Mouse (Mus musculus) MEL (cell line): Measurements from ENCODE around the gene Cd5. TPM values are rescaled to one million over a fixed set of nuclear protein-coding genes. Genes with fewer than 3 reads are reported as not detected.
A peak's percentile ranks its signal among the peaks of the same experiment; 100 is the strongest.

Experiments
- DNase-seq: peaks from one replicate; pipeline ENCODE4 v3.0.0; 2011; ENCODE audit warnings: low read depth, low spot score
- H3K27ac ChIP-seq: 2 replicates; pipeline ENCODE4 v1.5.1; 2012; ENCODE audit warnings: low read depth, mild to moderate bottlenecking, control low read depth, low read length, moderate library complexity; ENCODE audit not compliant: control insufficient read depth
- H3K27me3 ChIP-seq, 2 experiments: fragments of 150-350 bp in 1 of 2; sonication (generic) in 1 of 2; 2 replicates each; pipeline ENCODE4 v1.6.1; 2012; ENCODE audit warnings: low read length in 2 of 2, mild to moderate bottlenecking in 2 of 2, improper control_type of control experiment in 1 of 2, moderate library complexity in 1 of 2; ENCODE audit not compliant: insufficient read depth in 2 of 2, control insufficient read depth in 1 of 2
- H3K36me3 ChIP-seq, 2 experiments: 2 replicates each; pipeline ENCODE4 v1.6.1; 2012 to 2014; ENCODE audit warnings: low read length in 2 of 2, improper control_type of control experiment in 1 of 2, inconsistent platforms in 1 of 2, mild to moderate bottlenecking in 1 of 2; ENCODE audit not compliant: insufficient read depth in 2 of 2, control insufficient read depth in 1 of 2
- H3K4me1 ChIP-seq, 2 experiments: fragments of 150-350 bp in 1 of 2; sonication (generic) in 1 of 2; 2 replicates each; pipeline ENCODE4 v1.6.1; 2012; ENCODE audit warnings: low read length in 2 of 2, improper control_type of control experiment in 1 of 2, mild to moderate bottlenecking in 1 of 2; ENCODE audit not compliant: insufficient read depth in 2 of 2, control insufficient read depth in 1 of 2
- H3K4me3 ChIP-seq, 2 experiments: fragments of 150-350 bp in 1 of 2; sonication (generic) in 1 of 2; 2 replicates each; pipeline ENCODE4 v1.5.1; 2012; ENCODE audit warnings: low read depth in 2 of 2, low read length in 2 of 2, mild to moderate bottlenecking in 2 of 2, moderate library complexity in 2 of 2, control low read depth in 1 of 2, improper control_type of control experiment in 1 of 2; ENCODE audit not compliant: control insufficient read depth in 1 of 2, insufficient read depth in 1 of 2
- H3K79me2 ChIP-seq: 2 replicates; pipeline ENCODE4 v1.6.1; 2012; ENCODE audit warnings: mild to moderate bottlenecking, low read length, moderate library complexity; ENCODE audit not compliant: control insufficient read depth, poor library complexity, insufficient read depth
- H3K9ac ChIP-seq: 2 replicates; pipeline ENCODE4 v1.6.1; 2012; ENCODE audit warnings: low read depth, mild to moderate bottlenecking, control low read depth, low read length, moderate library complexity; ENCODE audit not compliant: control insufficient read depth, poor library complexity, severe bottlenecking
- H3K9me3 ChIP-seq: fragments of 150-350 bp; sonication (generic); replicated peaks from 2 replicates; pipeline ENCODE4 v1.6.1; 2012; ENCODE audit warnings: mild to moderate bottlenecking, low read length, improper control_type of control experiment, moderate library complexity; ENCODE audit not compliant: insufficient read depth
- BHLHE40 ChIP-seq: IDR thresholded peaks from 2 replicates; pipeline ENCODE4 v1.6.1; 2012; ENCODE audit warnings: low read depth, mild to moderate bottlenecking, inconsistent platforms, low read length, improper control_type of control experiment, borderline replicate concordance
- CTCF ChIP-seq, 3 experiments: IDR thresholded peaks in 2 of 3; conservative IDR thresholded peaks in 1 of 3; 2 replicates each; pipeline ENCODE4 v1.5.1; 2011 to 2012; ENCODE audit warnings: low read length in 3 of 3, low read depth in 2 of 3, mild to moderate bottlenecking in 2 of 3, improper control_type of control experiment in 1 of 3, inconsistent platforms in 1 of 3, mixed read lengths in 1 of 3, moderate library complexity in 1 of 3; ENCODE audit not compliant: control insufficient read depth in 1 of 3, insufficient read depth in 1 of 3, poor library complexity in 1 of 3, severe bottlenecking in 1 of 3
- E2F4 ChIP-seq: IDR thresholded peaks from 2 replicates; pipeline ENCODE4 v1.6.1; 2011; ENCODE audit warnings: low read depth, low read length, improper control_type of control experiment, borderline replicate concordance
- EP300 ChIP-seq, 2 experiments: IDR thresholded peaks; 2 replicates each; pipeline ENCODE4 v1.6.1; 2011; ENCODE audit warnings: improper control_type of control experiment in 2 of 2, low read length in 2 of 2, low read depth in 1 of 2, mild to moderate bottlenecking in 1 of 2
- ETS1 ChIP-seq: IDR thresholded peaks from 2 replicates; pipeline ENCODE4 v1.6.1; 2012; ENCODE audit warnings: low read depth, mild to moderate bottlenecking, inconsistent platforms, low read length, improper control_type of control experiment, moderate library complexity
- JUND ChIP-seq: IDR thresholded peaks from 2 replicates; pipeline ENCODE4 v1.6.1; 2011; ENCODE audit warnings: low read depth, mild to moderate bottlenecking, improper control_type of control experiment, low read length
- KAT2A ChIP-seq: conservative IDR thresholded peaks from 2 replicates; pipeline ENCODE4 v1.6.1; 2012; ENCODE audit warnings: low read depth, low read length, improper control_type of control experiment, inconsistent platforms
- MAFK ChIP-seq: IDR thresholded peaks from 2 replicates; pipeline ENCODE4 v1.6.1; 2011; ENCODE audit warnings: low read depth, mild to moderate bottlenecking, low read length, improper control_type of control experiment, borderline replicate concordance
- MEF2A ChIP-seq: IDR thresholded peaks from 2 replicates; pipeline ENCODE4 v1.6.1; 2014; ENCODE audit warnings: low read depth, mild to moderate bottlenecking, inconsistent platforms, low read length, improper control_type of control experiment; ENCODE audit not compliant: poor library complexity, insufficient replicate concordance, severe bottlenecking; ENCODE audit errors: extremely low read depth
- MYB ChIP-seq: IDR thresholded peaks from 2 replicates; pipeline ENCODE4 v1.6.1; 2011; ENCODE audit warnings: mild to moderate bottlenecking, low read depth, low read length, improper control_type of control experiment
- MYC ChIP-seq: IDR thresholded peaks from 2 replicates; pipeline ENCODE4 v1.6.1; 2011; ENCODE audit warnings: low read depth, mild to moderate bottlenecking, low read length, improper control_type of control experiment, moderate library complexity
- NELFE ChIP-seq: IDR thresholded peaks from 2 replicates; pipeline ENCODE4 v1.6.1; 2011; ENCODE audit warnings: low read depth, low read length, improper control_type of control experiment
- POLR2A ChIP-seq, 2 experiments: IDR thresholded peaks; 2 replicates each; pipeline ENCODE4 v1.6.1; 2011 to 2012; ENCODE audit warnings: low read length in 2 of 2, mild to moderate bottlenecking in 2 of 2, control low read depth in 1 of 2, improper control_type of control experiment in 1 of 2, low read depth in 1 of 2, moderate library complexity in 1 of 2; ENCODE audit not compliant: control insufficient read depth in 1 of 2, insufficient read depth in 1 of 2, poor library complexity in 1 of 2
- POLR2AphosphoS2 ChIP-seq: IDR thresholded peaks from 2 replicates; pipeline ENCODE4 v1.6.1; 2011; ENCODE audit warnings: low read length, improper control_type of control experiment
- TBP ChIP-seq: IDR thresholded peaks from 2 replicates; pipeline ENCODE4 v1.8.0; 2011; ENCODE audit warnings: low read depth, low read length, improper control_type of control experiment
- TCF12 ChIP-seq: IDR thresholded peaks from 2 replicates; pipeline ENCODE4 v1.6.1; 2014; ENCODE audit warnings: low read depth, mild to moderate bottlenecking, inconsistent platforms, low read length, improper control_type of control experiment, moderate library complexity
- UBTF ChIP-seq: IDR thresholded peaks from 2 replicates; pipeline ENCODE4 v1.6.1; 2012; ENCODE audit warnings: low read depth, mild to moderate bottlenecking, inconsistent platforms, low read length, improper control_type of control experiment, moderate library complexity, borderline replicate concordance; ENCODE audit not compliant: insufficient read depth
- USF1 ChIP-seq: IDR thresholded peaks from 2 replicates; pipeline ENCODE4 v1.6.1; 2014; ENCODE audit warnings: low read depth, mild to moderate bottlenecking, inconsistent platforms, low read length, improper control_type of control experiment, moderate library complexity
- ZC3H11A ChIP-seq: IDR thresholded peaks from 2 replicates; pipeline ENCODE4 v1.6.1; 2012; ENCODE audit warnings: low read depth, mild to moderate bottlenecking, inconsistent platforms, low read length, improper control_type of control experiment
- ZKSCAN1 ChIP-seq: IDR thresholded peaks from 2 replicates; pipeline ENCODE4 v1.6.1; 2012; ENCODE audit warnings: low read depth, mild to moderate bottlenecking, inconsistent platforms, low read length, improper control_type of control experiment, moderate library complexity
- polyA plus RNA-seq, 2 experiments: library from polyadenylated mRNA; stranded (reverse) in 1 of 2; unstranded in 1 of 2; fragments of >175 nt in 1 of 2; fragments of >200 nt in 1 of 2; gene quantifications; 2 replicates each; pipeline versions ENCODE4 v1.2.1 to v1.2.4; 2012; ENCODE audit warnings: low replicate concordance in 2 of 2, low read depth in 1 of 2; ENCODE audit not compliant: insufficient read length in 2 of 2, insufficient read depth in 1 of 2, missing spikeins in 1 of 2
- total RNA-seq: library from RNA; depleted of rRNA; stranded (reverse); fragments of 300-350 nt; gene quantifications from 2 replicates; pipeline ENCODE4 v1.2.3, GENCODE M21; 2012; rRNA removed

Cd5 gene
- total RNA-seq (not detected in 2 replicates), polyA plus RNA-seq (not detected)

- no peaks in the 10 kb centered on the region for H3K79me2 ChIP-seq
- no peak within 1 kb of the TSS for H3K27ac ChIP-seq
- no peaks in the 10 kb centered on the region; a peak in 3 of 4 replicates for H3K27me3 ChIP-seq
- H3K4me3 ChIP-seq: no peak within 1 kb of the TSS
- no peaks in the 10 kb centered on the region for H3K4me1 ChIP-seq
- peak; percentile 47 for DNase-seq
- no peak within 1 kb of the TSS for H3K9ac ChIP-seq
- TF ChIP-seq TCF12: no peak
- TF ChIP-seq MYC: no peak
- TF ChIP-seq MYB: no peak
- TF ChIP-seq MAFK: no peak
- no peak for TF ChIP-seq JUND
- no peak for TF ChIP-seq ETS1
- no peak for TF ChIP-seq POLR2AphosphoS2
- no peak for TF ChIP-seq UBTF
- no peak for TF ChIP-seq ZC3H11A
- TF ChIP-seq BHLHE40: no peak
- no peak for TF ChIP-seq E2F4
- no peak for TF ChIP-seq POLR2A (IDR thresholded peaks at IDR 0.05; ENCODE audit: control insufficient read depth in 1 of 2, insufficient read depth in 1 of 2, low read depth in 1 of 2, low read length in 2 of 2, poor library complexity in 1 of 2)
- no peak for TF ChIP-seq ZKSCAN1
- no peak for TF ChIP-seq MEF2A
- TF ChIP-seq KAT2A: no peak
- no peak for TF ChIP-seq EP300 (IDR thresholded peaks at IDR 0.05; ENCODE audit: low read depth in 1 of 2, low read length in 2 of 2)
- TF ChIP-seq NELFE: no peak
- no peaks in the 10 kb centered on the region for H3K36me3 ChIP-seq
- H3K9me3 ChIP-seq: no peaks in the 10 kb centered on the region
Measured at GRCm38 (mm10) chr19:10738811-10739210, at the start of gene Cd5. Gene Cd5, minus strand, starts transcription at chr19:10739002.

- H3K9me3 ChIP-seq: no peaks in the 10 kb centered on the region
- no peaks in the 10 kb centered on the region for H3K36me3 ChIP-seq
- TF ChIP-seq MEF2A (no peak), TBP (no peak), USF1 (no peak), CTCF (IDR thresholded peaks at IDR 0.05 in 2 of 3, conservative IDR thresholded peaks at IDR 0.05 in 1 of 3; ENCODE audit: control insufficient read depth in 1 of 3, insufficient read depth in 1 of 3, low read depth in 2 of 3, low read length in 3 of 3, poor library complexity in 1 of 3, severe bottlenecking in 1 of 3) (no peak)
- no peaks in the 10 kb centered on the region for H3K4me1 ChIP-seq
- no peaks in the 10 kb centered on the region for H3K79me2 ChIP-seq
- peaks cover 3 to 8% of the 10 kb centered on the region in 2 experiments; a peak in 2 of 4 replicates for H3K27me3 ChIP-seq
- H3K9ac ChIP-seq: no peak overlapping the region
- H3K4me3 ChIP-seq: no peak overlapping the region
- DNase-seq: no peak
- H3K27ac ChIP-seq: no peak overlapping the region
Measured at GRCm38 (mm10) chr19:10788242-10788641, 49.4 kb upstream of the Cd5 start.
